Mouse (Mus musculus) G1E (cell line): ENCODE measurements at regions not wholly inside any gene's neighbourhood (a gene's known extent, or its start where the extent isn't known, plus 50 kb on each side); places are given as distances from the start of the nearest gene placed in this dataset.

Experiments
- CTCF ChIP-seq: IDR thresholded peaks from 2 replicates; pipeline ENCODE4 v1.5.1; 2012; ENCODE audit warnings: low read depth, low read length, inconsistent platforms, mixed read lengths
- GATA1 ChIP-seq: IDR thresholded peaks from 2 replicates; pipeline ENCODE4 v1.6.1; 2012; ENCODE audit warnings: borderline replicate concordance, low read length, inconsistent platforms, mixed read lengths

- TF ChIP-seq CTCF (no peak), GATA1 (no peak)
Measured at GRCm38 (mm10) chr17:84071855-84072254, 115.9 kb downstream of the Zfp36l2 start.
